Mouse (Mus musculus): ENCODE measurements around the gene Lurap1. TPM values are rescaled to one million over a fixed set of nuclear protein-coding genes. Genes with fewer than 3 reads are reported as not detected.

The Lurap1 gene
- total RNA-seq, 1 experiment = 0.49 TPM

DNA sequence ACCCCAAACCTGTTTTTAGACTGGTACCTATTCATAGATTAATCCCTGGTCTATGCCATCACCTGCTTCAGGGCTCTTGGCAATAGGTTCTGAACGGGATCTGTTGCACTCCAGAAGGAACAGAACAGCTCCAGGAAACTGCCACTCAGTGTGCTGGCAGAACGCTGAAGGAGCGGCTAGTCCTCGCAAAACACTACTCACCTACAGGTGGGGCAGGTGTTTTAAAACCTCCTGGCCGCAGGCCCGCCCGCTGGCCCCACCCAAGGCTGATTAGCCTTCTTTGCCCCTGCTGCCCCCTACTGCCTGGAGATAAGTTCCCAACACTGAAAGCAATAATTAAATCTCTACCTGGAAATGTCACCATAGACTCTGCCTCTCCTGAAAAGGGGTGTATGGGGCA, 16.3 kb upstream of the Lurap1 start, which contains the start of gene Tspan1:
Tspan1 (minus strand) TSS at position 198 of the 400 bp plus-strand sequence.
- Histone ChIP-seq H3K36me3 (ENCODE audit: control insufficient read depth, insufficient read depth, low read length, poor library complexity, severe bottlenecking) (no peaks in the 10 kb centered on the region), H3K4me1 (ENCODE audit: control insufficient read depth in 2 of 2, insufficient read depth in 2 of 2, low read length in 2 of 2, poor library complexity in 1 of 2) (peaks cover 5 to 16% of the 10 kb centered on the region in 2 experiments), H3K9me3 (ENCODE audit: control insufficient read depth, insufficient read depth, low read depth, low read length) (no peaks in the 10 kb centered on the region), H3K27ac (ENCODE audit: insufficient read depth, low read depth, low read length, poor library complexity, severe bottlenecking) (no peak within 1 kb of the TSS), H3K4me3 (ENCODE audit: insufficient read depth in 1 of 2, low read depth in 1 of 2, low read length in 2 of 2, poor library complexity in 1 of 2, severe bottlenecking in 1 of 2) (no peak within 1 kb of the TSS), H3K9ac (ENCODE audit: insufficient read depth, low read depth, low read length, poor library complexity, severe bottlenecking) (no peak within 1 kb of the TSS; the same call in 1 of the 2 replicates)
- DNase-seq (ENCODE audit: low read depth, low spot score) = no peak
- TF ChIP-seq HCFC1 (IDR thresholded peaks at IDR 0.05; ENCODE audit: borderline replicate concordance, insufficient read depth, low read length) (no peak), ZNF384 (IDR thresholded peaks at IDR 0.05; ENCODE audit: low read depth, low read length) (no peak), ZC3H11A (IDR thresholded peaks at IDR 0.05; ENCODE audit: borderline replicate concordance, low read depth, low read length) (no peak), MAFK (IDR thresholded peaks at IDR 0.05; ENCODE audit: insufficient read depth, low read depth, low read length) (no peak), CHD2 (IDR thresholded peaks at IDR 0.05; ENCODE audit: low read depth, low read length) (no peak)
- in situ Hi-C loops (cut with MboI; ENCODE audit: low sequenced_read_pairs in 2 of 2, unreplicated experiment in 2 of 2) = no loop called here

DNA sequence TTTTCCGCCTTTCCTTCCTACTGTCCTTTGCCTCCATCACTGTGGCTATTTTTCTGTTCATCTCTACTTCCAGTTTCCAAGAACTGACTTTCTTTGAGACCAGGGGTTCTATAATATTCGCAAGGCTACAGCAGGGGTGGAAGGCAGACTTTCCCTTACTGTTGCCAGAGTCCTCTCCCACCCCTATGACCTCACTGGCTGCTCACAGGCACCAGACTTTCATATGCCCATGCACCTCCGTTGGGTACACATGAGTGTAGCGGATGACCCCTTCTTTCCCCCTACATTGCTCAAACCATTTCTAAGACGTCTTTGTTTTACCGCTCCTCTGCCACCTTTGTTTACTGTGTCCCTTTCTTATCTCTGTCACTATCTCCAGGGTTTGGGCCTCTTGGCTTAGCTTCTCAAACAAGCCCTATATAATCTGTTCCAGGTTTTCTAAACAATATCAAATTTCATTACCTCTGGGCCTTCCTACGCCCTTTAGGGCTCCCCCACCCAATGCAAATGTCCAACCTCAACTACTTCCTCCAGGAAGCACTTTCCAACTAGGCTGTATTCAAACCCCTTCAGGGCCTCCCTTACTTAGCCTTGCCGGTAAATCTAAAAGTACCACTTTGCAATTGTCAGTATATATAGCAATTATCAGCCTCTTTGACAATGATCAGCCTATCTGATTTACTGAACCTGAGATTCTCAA, 14.7 kb upstream of the Lurap1 start:
- Histone ChIP-seq H3K36me3 (ENCODE audit: control insufficient read depth, insufficient read depth, low read length, poor library complexity, severe bottlenecking) (no peaks in the 10 kb centered on the region; the same call in 1 of the 2 replicates), H3K9me3 (ENCODE audit: control insufficient read depth, insufficient read depth, low read depth, low read length) (no peaks in the 10 kb centered on the region), H3K27ac (ENCODE audit: insufficient read depth, low read depth, low read length, poor library complexity, severe bottlenecking) (no peak overlapping the region), H3K4me1 (ENCODE audit: control insufficient read depth in 2 of 2, insufficient read depth in 2 of 2, low read length in 2 of 2, poor library complexity in 1 of 2) (peaks cover 5 to 16% of the 10 kb centered on the region in 2 experiments), H3K4me3 (ENCODE audit: insufficient read depth in 1 of 2, low read depth in 1 of 2, low read length in 2 of 2, poor library complexity in 1 of 2, severe bottlenecking in 1 of 2) (no peak overlapping the region), H3K9ac (ENCODE audit: insufficient read depth, low read depth, low read length, poor library complexity, severe bottlenecking) (no peak overlapping the region)
- no peak for DNase-seq (ENCODE audit: low read depth, low spot score)
- in situ Hi-C loops (cut with MboI; ENCODE audit: low sequenced_read_pairs in 2 of 2, unreplicated experiment in 2 of 2) = no loop called here
- no peak for TF ChIP-seq HCFC1 (IDR thresholded peaks at IDR 0.05; ENCODE audit: borderline replicate concordance, insufficient read depth, low read length)
- TF ChIP-seq MAFK (IDR thresholded peaks at IDR 0.05; ENCODE audit: insufficient read depth, low read depth, low read length) = no peak
- TF ChIP-seq ZNF384 (IDR thresholded peaks at IDR 0.05; ENCODE audit: low read depth, low read length) = no peak
- TF ChIP-seq CHD2 (IDR thresholded peaks at IDR 0.05; ENCODE audit: low read depth, low read length) = no peak
- no peak for TF ChIP-seq ZC3H11A (IDR thresholded peaks at IDR 0.05; ENCODE audit: borderline replicate concordance, low read depth, low read length)

DNA sequence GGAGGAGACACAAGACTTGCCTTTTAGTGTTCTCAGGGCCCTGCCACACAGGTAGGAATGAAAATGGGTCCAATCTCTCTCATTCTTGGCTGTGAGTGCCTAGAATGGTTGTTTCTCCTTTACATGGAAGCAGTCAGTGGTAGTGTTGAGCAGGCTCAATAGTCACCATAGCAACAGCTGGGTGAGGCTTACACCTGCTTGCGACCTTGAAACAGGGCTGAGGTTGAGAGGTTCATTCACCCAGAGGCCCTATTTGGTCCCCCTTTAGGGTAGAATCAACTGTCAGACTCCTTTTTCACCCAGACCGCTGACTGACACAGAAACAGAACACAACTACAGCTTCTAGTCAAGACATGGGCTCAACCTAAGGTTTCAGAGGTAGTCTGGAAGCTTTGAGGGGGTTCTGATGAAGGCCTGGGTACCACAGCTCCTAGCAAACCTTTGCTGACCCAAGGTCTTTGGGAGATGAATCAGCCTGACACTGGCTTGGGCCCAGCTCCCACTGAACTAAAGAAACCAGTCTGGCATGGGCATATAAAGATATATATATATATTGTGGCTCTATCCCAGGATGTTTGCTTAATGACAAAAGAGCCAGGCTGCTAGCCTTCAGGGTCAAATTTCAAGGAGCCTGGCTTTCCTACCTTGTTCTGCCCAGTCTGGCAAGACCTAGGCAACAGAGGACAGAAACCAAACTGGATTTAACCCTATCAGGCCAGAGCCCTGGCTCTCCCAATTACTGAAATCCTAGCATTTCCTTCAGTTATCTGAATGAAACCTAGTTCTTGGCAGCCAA, 13.8 kb upstream of the Lurap1 start:
- in situ Hi-C loops (cut with MboI; ENCODE audit: low sequenced_read_pairs in 2 of 2, unreplicated experiment in 2 of 2) = no loop called here
- Histone ChIP-seq H3K4me1 (ENCODE audit: control insufficient read depth in 2 of 2, insufficient read depth in 2 of 2, low read length in 2 of 2, poor library complexity in 1 of 2) (peaks cover 5 to 16% of the 10 kb centered on the region in 2 experiments; a peak in 3 of 4 replicates), H3K4me3 (ENCODE audit: insufficient read depth in 1 of 2, low read depth in 1 of 2, low read length in 2 of 2, poor library complexity in 1 of 2, severe bottlenecking in 1 of 2) (no peak overlapping the region), H3K9ac (ENCODE audit: insufficient read depth, low read depth, low read length, poor library complexity, severe bottlenecking) (no peak overlapping the region), H3K27ac (ENCODE audit: insufficient read depth, low read depth, low read length, poor library complexity, severe bottlenecking) (no peak overlapping the region), H3K9me3 (ENCODE audit: control insufficient read depth, insufficient read depth, low read depth, low read length) (no peaks in the 10 kb centered on the region), H3K36me3 (ENCODE audit: control insufficient read depth, insufficient read depth, low read length, poor library complexity, severe bottlenecking) (no peaks in the 10 kb centered on the region; the same call in 1 of the 2 replicates)
- no peak for TF ChIP-seq CHD2 (IDR thresholded peaks at IDR 0.05; ENCODE audit: low read depth, low read length)
- TF ChIP-seq ZNF384 (IDR thresholded peaks at IDR 0.05; ENCODE audit: low read depth, low read length) = no peak
- TF ChIP-seq MAFK (IDR thresholded peaks at IDR 0.05; ENCODE audit: insufficient read depth, low read depth, low read length) = no peak
- no peak for TF ChIP-seq ZC3H11A (IDR thresholded peaks at IDR 0.05; ENCODE audit: borderline replicate concordance, low read depth, low read length)
- no peak for TF ChIP-seq HCFC1 (IDR thresholded peaks at IDR 0.05; ENCODE audit: borderline replicate concordance, insufficient read depth, low read length)
- DNase-seq (ENCODE audit: low read depth, low spot score) = no peak

DNA sequence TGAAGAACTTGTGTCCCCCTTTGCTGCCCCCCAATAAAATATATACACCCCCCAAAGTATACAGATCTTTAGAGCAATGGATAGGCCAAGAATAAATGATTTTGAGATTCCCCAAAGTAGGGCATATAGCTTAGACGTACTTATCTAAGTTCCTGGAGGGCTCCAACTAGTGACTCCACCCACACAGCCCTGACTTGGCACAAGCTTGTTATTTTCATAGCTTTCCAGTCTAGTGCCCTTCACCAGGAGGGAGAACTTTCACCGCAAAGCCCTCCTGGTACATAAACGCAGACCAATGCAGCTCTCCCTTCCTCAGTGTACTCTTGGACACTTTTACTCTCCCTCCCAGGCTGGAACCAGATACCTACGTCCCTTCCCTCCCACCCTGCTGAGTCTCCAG, 11.0 kb upstream of the Lurap1 start:
- no peak overlapping the region for H3K27ac ChIP-seq (ENCODE audit: insufficient read depth, low read depth, low read length, poor library complexity, severe bottlenecking)
- H3K9me3 ChIP-seq (ENCODE audit: control insufficient read depth, insufficient read depth, low read depth, low read length) = no peaks in the 10 kb centered on the region
- in situ Hi-C loops (cut with MboI; ENCODE audit: low sequenced_read_pairs in 2 of 2, unreplicated experiment in 2 of 2) = no loop called here
- H3K4me3 ChIP-seq (ENCODE audit: insufficient read depth in 1 of 2, low read depth in 1 of 2, low read length in 2 of 2, poor library complexity in 1 of 2, severe bottlenecking in 1 of 2) = no peak overlapping the region
- H3K9ac ChIP-seq (ENCODE audit: insufficient read depth, low read depth, low read length, poor library complexity, severe bottlenecking) = no peak overlapping the region
- DNase-seq (ENCODE audit: low read depth, low spot score) = no peak
- TF ChIP-seq ZC3H11A (IDR thresholded peaks at IDR 0.05; ENCODE audit: borderline replicate concordance, low read depth, low read length) (no peak), MAFK (IDR thresholded peaks at IDR 0.05; ENCODE audit: insufficient read depth, low read depth, low read length) (no peak), ZNF384 (IDR thresholded peaks at IDR 0.05; ENCODE audit: low read depth, low read length) (no peak), HCFC1 (IDR thresholded peaks at IDR 0.05; ENCODE audit: borderline replicate concordance, insufficient read depth, low read length) (no peak), CHD2 (IDR thresholded peaks at IDR 0.05; ENCODE audit: low read depth, low read length) (no peak)
- H3K4me1 ChIP-seq (ENCODE audit: control insufficient read depth in 2 of 2, insufficient read depth in 2 of 2, low read length in 2 of 2, poor library complexity in 1 of 2) = peaks cover 5 to 16% of the 10 kb centered on the region in 2 experiments; a peak in 3 of 4 replicates
- peaks cover 14% of the 10 kb centered on the region for H3K36me3 ChIP-seq (ENCODE audit: control insufficient read depth, insufficient read depth, low read length, poor library complexity, severe bottlenecking)
